Mouse (Mus musculus): ENCODE results near the gene Gps1. TPM values are rescaled to one million over a fixed set of nuclear protein-coding genes. Genes with fewer than 3 reads are reported as not detected.

Gene Gps1
- polyA plus RNA-seq (2015; fragmentation: Illumina TruSeq; extraction: RNeasy Lipid Tissue Mini Kit (QIAGEN cat#74804); ENCODE audit: insufficient read depth, low read depth, low replicate concordance), result 35.2 TPM

DNA sequence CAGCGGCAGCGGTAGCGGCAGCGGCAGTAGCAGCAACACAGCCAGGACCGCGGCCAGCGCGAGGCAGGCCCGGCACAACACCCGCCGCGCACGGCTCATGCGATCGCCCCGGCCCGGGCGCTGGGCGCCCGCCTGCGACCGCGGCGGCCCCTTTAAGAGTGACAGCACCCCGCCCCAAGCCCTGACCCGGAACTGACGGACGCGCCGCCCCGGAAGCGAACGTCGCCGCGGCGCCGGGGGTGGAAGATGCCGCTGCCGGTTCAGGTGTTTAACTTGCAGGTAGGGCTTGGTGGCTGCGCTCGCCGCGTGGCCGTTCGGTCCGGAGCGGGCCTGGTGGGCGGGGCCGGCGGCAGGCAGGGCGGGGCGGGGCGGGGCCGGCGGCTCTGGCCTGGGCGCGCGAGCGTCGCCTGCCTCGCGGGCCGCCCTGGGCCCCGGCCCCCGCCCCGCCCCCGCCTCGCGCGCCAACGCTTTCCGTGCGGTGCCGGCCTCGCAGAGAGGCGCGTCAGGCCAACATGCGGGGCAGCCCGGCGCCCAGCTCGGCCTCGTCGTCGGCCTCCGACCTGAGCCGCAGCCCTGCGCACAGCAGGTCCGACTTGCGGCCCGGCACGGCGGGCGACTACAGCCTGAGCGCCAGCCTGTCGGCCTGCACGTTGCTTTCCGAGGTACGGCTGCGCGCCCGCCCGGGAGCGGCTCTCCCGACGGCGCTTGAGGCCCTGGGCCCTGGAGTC is at the start of gene Gps1, which contains the start of gene Rfng:
Gps1 (plus strand) TSS at position 209 of the 728 bp plus-strand sequence.
Rfng (minus strand) TSS at position 144 of the 728 bp plus-strand sequence.

GRCm38 (mm10) chr11:120762672-120763041 is 21.4 kb upstream of the Gps1 start, which contains the start of gene Hmga1b:
TSS of gene Hmga1b (plus strand) at chr11:120762794.

GRCm38 (mm10) chr11:120795756-120796613 is 11.9 kb downstream of the Gps1 start, which contains the start of gene Dus1l:
TSS of gene Dus1l (minus strand) at chr11:120796403.

DNA sequence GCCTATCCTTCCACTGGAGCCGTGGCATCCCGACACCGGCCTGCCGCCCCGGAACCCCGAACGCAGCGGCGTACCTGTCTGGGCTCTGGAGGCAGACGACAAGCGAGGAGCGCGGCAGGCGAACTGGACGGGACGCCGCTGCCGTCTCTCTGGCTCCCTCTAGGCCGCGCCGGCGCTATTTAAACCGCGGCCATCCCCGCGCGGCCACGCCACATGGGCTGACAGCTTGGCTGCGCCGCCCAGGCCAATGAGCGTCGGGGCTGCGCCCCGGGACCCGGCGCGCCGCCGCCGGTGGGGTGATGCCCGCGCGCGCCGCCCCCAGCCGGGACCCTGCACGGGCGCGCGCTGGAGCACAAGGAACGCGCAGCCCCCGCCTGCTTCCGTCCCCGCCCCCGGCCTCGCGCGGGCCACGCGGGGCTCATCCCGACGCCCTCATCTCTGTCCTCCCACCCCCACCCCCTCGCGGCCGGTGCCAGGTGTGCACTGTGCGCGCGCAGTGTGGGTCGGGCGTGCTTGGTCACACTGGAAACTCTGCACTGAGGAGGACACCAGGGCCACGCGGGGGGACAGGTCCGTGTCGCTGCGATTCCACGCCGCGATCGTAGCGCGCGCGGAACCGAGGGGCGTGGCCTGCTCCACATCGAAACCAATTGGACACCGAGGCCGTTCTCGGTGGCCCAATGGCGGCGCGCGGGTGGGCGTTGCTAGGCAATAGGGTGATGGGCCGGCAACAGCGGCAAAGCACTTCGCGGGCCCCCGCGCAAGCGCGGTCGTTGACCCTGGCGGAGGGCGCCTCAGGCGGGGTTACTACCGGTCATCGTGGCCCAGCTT is 40.1 kb downstream of the Gps1 start, which contains the start of gene Fasn:
Fasn (minus strand) TSS at position 592 of the 831 bp plus-strand sequence.

Other genes with a start within 250 kb of the Gps1 start
- gene Mcrip1, start 234.5 kb upstream of the Gps1 start, polyA plus RNA-seq (2015; fragmentation: Illumina TruSeq; extraction: RNeasy Lipid Tissue Mini Kit (QIAGEN cat#74804); ENCODE audit: insufficient read depth, low read depth, low replicate concordance), result 27.1 TPM
- gene Ppp1r27, start 233.1 kb upstream of the Gps1 start, polyA plus RNA-seq (2015; fragmentation: Illumina TruSeq; extraction: RNeasy Lipid Tissue Mini Kit (QIAGEN cat#74804); ENCODE audit: insufficient read depth, low read depth, low replicate concordance), result not detected
- gene P4hb, start 211.0 kb upstream of the Gps1 start, polyA plus RNA-seq (2015; fragmentation: Illumina TruSeq; extraction: RNeasy Lipid Tissue Mini Kit (QIAGEN cat#74804); ENCODE audit: insufficient read depth, low read depth, low replicate concordance), result 636 TPM
- 79.0 TPM for gene Arhgdia, start 202.6 kb upstream of the Gps1 start, polyA plus RNA-seq (2015; fragmentation: Illumina TruSeq; extraction: RNeasy Lipid Tissue Mini Kit (QIAGEN cat#74804); ENCODE audit: insufficient read depth, low read depth, low replicate concordance)
- 13.4 TPM for gene Alyref, start 185.9 kb upstream of the Gps1 start, polyA plus RNA-seq (2015; fragmentation: Illumina TruSeq; extraction: RNeasy Lipid Tissue Mini Kit (QIAGEN cat#74804); ENCODE audit: insufficient read depth, low read depth, low replicate concordance)
- gene Anapc11, start 185.9 kb upstream of the Gps1 start, polyA plus RNA-seq (2015; fragmentation: Illumina TruSeq; extraction: RNeasy Lipid Tissue Mini Kit (QIAGEN cat#74804); ENCODE audit: insufficient read depth, low read depth, low replicate concordance), result 11.9 TPM
- gene Npb, start 175.8 kb upstream of the Gps1 start, polyA plus RNA-seq (2015; fragmentation: Illumina TruSeq; extraction: RNeasy Lipid Tissue Mini Kit (QIAGEN cat#74804); ENCODE audit: insufficient read depth, low read depth, low replicate concordance), result not detected
- 38.6 TPM for gene Pcyt2, start 166.3 kb upstream of the Gps1 start, polyA plus RNA-seq (2015; fragmentation: Illumina TruSeq; extraction: RNeasy Lipid Tissue Mini Kit (QIAGEN cat#74804); ENCODE audit: insufficient read depth, low read depth, low replicate concordance)
- gene Sirt7, start 159.0 kb upstream of the Gps1 start, polyA plus RNA-seq (2015; fragmentation: Illumina TruSeq; extraction: RNeasy Lipid Tissue Mini Kit (QIAGEN cat#74804); ENCODE audit: insufficient read depth, low read depth, low replicate concordance), result 19.3 TPM
- gene Mafg, start 150.7 kb upstream of the Gps1 start, polyA plus RNA-seq (2015; fragmentation: Illumina TruSeq; extraction: RNeasy Lipid Tissue Mini Kit (QIAGEN cat#74804); ENCODE audit: insufficient read depth, low read depth, low replicate concordance), result 11.0 TPM
- 24.5 TPM for gene Pycr1, start 140.5 kb upstream of the Gps1 start, polyA plus RNA-seq (2015; fragmentation: Illumina TruSeq; extraction: RNeasy Lipid Tissue Mini Kit (QIAGEN cat#74804); ENCODE audit: insufficient read depth, low read depth, low replicate concordance)
- 1.4 TPM for gene Myadml2, start 136.1 kb upstream of the Gps1 start, polyA plus RNA-seq (2015; fragmentation: Illumina TruSeq; extraction: RNeasy Lipid Tissue Mini Kit (QIAGEN cat#74804); ENCODE audit: insufficient read depth, low read depth, low replicate concordance)
- gene Notum, start 123.1 kb upstream of the Gps1 start, polyA plus RNA-seq (2015; fragmentation: Illumina TruSeq; extraction: RNeasy Lipid Tissue Mini Kit (QIAGEN cat#74804); ENCODE audit: insufficient read depth, low read depth, low replicate concordance), result 0.81 TPM
- gene Aspscr1, start 111.3 kb upstream of the Gps1 start, polyA plus RNA-seq (2015; fragmentation: Illumina TruSeq; extraction: RNeasy Lipid Tissue Mini Kit (QIAGEN cat#74804); ENCODE audit: insufficient read depth, low read depth, low replicate concordance), result 29.7 TPM
- gene Cenpx, start 70.5 kb upstream of the Gps1 start, polyA plus RNA-seq (2015; fragmentation: Illumina TruSeq; extraction: RNeasy Lipid Tissue Mini Kit (QIAGEN cat#74804); ENCODE audit: insufficient read depth, low read depth, low replicate concordance), result 30.4 TPM
- 37.8 TPM for gene Lrrc45, start 70.3 kb upstream of the Gps1 start, polyA plus RNA-seq (2015; fragmentation: Illumina TruSeq; extraction: RNeasy Lipid Tissue Mini Kit (QIAGEN cat#74804); ENCODE audit: insufficient read depth, low read depth, low replicate concordance)
- 6.0 TPM for gene Rac3, start 62.8 kb upstream of the Gps1 start, polyA plus RNA-seq (2015; fragmentation: Illumina TruSeq; extraction: RNeasy Lipid Tissue Mini Kit (QIAGEN cat#74804); ENCODE audit: insufficient read depth, low read depth, low replicate concordance)
- gene Dcxr, start 57.0 kb upstream of the Gps1 start, polyA plus RNA-seq (2015; fragmentation: Illumina TruSeq; extraction: RNeasy Lipid Tissue Mini Kit (QIAGEN cat#74804); ENCODE audit: insufficient read depth, low read depth, low replicate concordance), result 12.0 TPM
- 26.0 TPM for gene Cbr2, start 52.2 kb upstream of the Gps1 start, polyA plus RNA-seq (2015; fragmentation: Illumina TruSeq; extraction: RNeasy Lipid Tissue Mini Kit (QIAGEN cat#74804); ENCODE audit: insufficient read depth, low read depth, low replicate concordance)
- not detected for gene Hmga1b, start 21.5 kb upstream of the Gps1 start, polyA plus RNA-seq (2015; fragmentation: Illumina TruSeq; extraction: RNeasy Lipid Tissue Mini Kit (QIAGEN cat#74804); ENCODE audit: insufficient read depth, low read depth, low replicate concordance)
- 22.7 TPM for gene Rfng, start 65 bp upstream of the Gps1 start, polyA plus RNA-seq (2015; fragmentation: Illumina TruSeq; extraction: RNeasy Lipid Tissue Mini Kit (QIAGEN cat#74804); ENCODE audit: insufficient read depth, low read depth, low replicate concordance)
- gene Dus1l, start 12.1 kb downstream of the Gps1 start, polyA plus RNA-seq (2015; fragmentation: Illumina TruSeq; extraction: RNeasy Lipid Tissue Mini Kit (QIAGEN cat#74804); ENCODE audit: insufficient read depth, low read depth, low replicate concordance), result 25.3 TPM
- 22.9 TPM for gene Fasn, start 40.3 kb downstream of the Gps1 start, polyA plus RNA-seq (2015; fragmentation: Illumina TruSeq; extraction: RNeasy Lipid Tissue Mini Kit (QIAGEN cat#74804); ENCODE audit: insufficient read depth, low read depth, low replicate concordance)
- gene Ccdc57, start 148.6 kb downstream of the Gps1 start, polyA plus RNA-seq (2015; fragmentation: Illumina TruSeq; extraction: RNeasy Lipid Tissue Mini Kit (QIAGEN cat#74804); ENCODE audit: insufficient read depth, low read depth, low replicate concordance), result 4.3 TPM
- not detected for gene Slc16a3, start 164.2 kb downstream of the Gps1 start, polyA plus RNA-seq (2015; fragmentation: Illumina TruSeq; extraction: RNeasy Lipid Tissue Mini Kit (QIAGEN cat#74804); ENCODE audit: insufficient read depth, low read depth, low replicate concordance)
- 15.0 TPM for gene Csnk1d, start 207.1 kb downstream of the Gps1 start, polyA plus RNA-seq (2015; fragmentation: Illumina TruSeq; extraction: RNeasy Lipid Tissue Mini Kit (QIAGEN cat#74804); ENCODE audit: insufficient read depth, low read depth, low replicate concordance)